Mouse (Mus musculus): ENCODE measurements around the gene Cebpg. TPM values are rescaled to one million over a fixed set of nuclear protein-coding genes. Genes with fewer than 3 reads are reported as not detected.

Cebpg gene
- polyA plus RNA-seq (2015; fragmentation: Nextera tagmentation; extraction: Ambion mirVana), result 30.8 and 31.5 TPM in 2 replicates

- no peaks in the 10 kb centered on the region for H3K27me3 ChIP-seq (replicated peaks)
- peak within 1 kb of the TSS; percentile 91 for H3K9ac ChIP-seq
- peak; percentile 99 for ATAC-seq (replicated peaks)
- under 1% methylated on average over 51 of the region's 53 CpGs for WGBS
- H3K4me3 ChIP-seq, result peak within 1 kb of the TSS; percentile 91
- H3K9me3 ChIP-seq, result no peaks in the 10 kb centered on the region
- H3K4me2 ChIP-seq, result peak within 1 kb of the TSS; percentile 87
- H3K4me1 ChIP-seq, result peaks cover 28% of the 10 kb centered on the region
- peak within 1 kb of the TSS; percentile 91 for H3K27ac ChIP-seq
- no peaks in the 10 kb centered on the region for H3K36me3 ChIP-seq (replicated peaks)
Observed at GRCm38 (mm10) chr7:35056436-35056864, at the start of gene Cebpg. Gene Cebpg, minus strand, starts transcription at chr7:35056573.

- Histone ChIP-seq H3K27me3 (replicated peaks) (no peaks in the 10 kb centered on the region), H3K4me2 (no peak overlapping the region), H3K4me1 (no peaks in the 10 kb centered on the region), H3K9me3 (no peaks in the 10 kb centered on the region), H3K9ac (no peak overlapping the region), H3K27ac (no peak overlapping the region), H3K4me3 (no peak overlapping the region), H3K36me3 (replicated peaks) (no peaks in the 10 kb centered on the region)
- no peak for ATAC-seq (replicated peaks)
- WGBS, result 93% methylated on average over 4 of the region's 4 CpGs
Observed at GRCm38 (mm10) chr7:35099528-35099927, 43.2 kb upstream of the Cebpg start.

GRCm38 (mm10) chr7:35098777-35099176 lies 42.4 kb upstream of the Cebpg start:
- H3K36me3 ChIP-seq (replicated peaks), result no peaks in the 10 kb centered on the region
- no peak for ATAC-seq (replicated peaks)
- 81% methylated on average over 4 of the region's 4 CpGs for WGBS
- H3K9ac ChIP-seq, result no peak overlapping the region
- no peaks in the 10 kb centered on the region for H3K27me3 ChIP-seq (replicated peaks)
- no peaks in the 10 kb centered on the region for H3K4me1 ChIP-seq
- H3K4me2 ChIP-seq, result no peak overlapping the region
- no peak overlapping the region for H3K4me3 ChIP-seq
- no peaks in the 10 kb centered on the region for H3K9me3 ChIP-seq
- H3K27ac ChIP-seq, result no peak overlapping the region

GRCm38 (mm10) chr7:35094975-35095678 lies 38.8 kb upstream of the Cebpg start:
- Histone ChIP-seq H3K9ac (no peak overlapping the region), H3K27me3 (replicated peaks) (no peaks in the 10 kb centered on the region), H3K27ac (no peak overlapping the region), H3K4me3 (no peak overlapping the region), H3K9me3 (no peaks in the 10 kb centered on the region), H3K36me3 (replicated peaks) (no peaks in the 10 kb centered on the region), H3K4me2 (no peak overlapping the region), H3K4me1 (no peaks in the 10 kb centered on the region)
- ATAC-seq (replicated peaks), result no peak
- WGBS, result 81% methylated on average over 9 of the region's 9 CpGs

GRCm38 (mm10) chr7:35090550-35090949 lies 34.2 kb upstream of the Cebpg start:
- Histone ChIP-seq H3K9me3 (no peaks in the 10 kb centered on the region), H3K4me1 (peaks cover 18% of the 10 kb centered on the region), H3K36me3 (replicated peaks) (no peaks in the 10 kb centered on the region), H3K4me2 (no peak overlapping the region), H3K27ac (no peak overlapping the region), H3K27me3 (replicated peaks) (no peaks in the 10 kb centered on the region), H3K9ac (no peak overlapping the region), H3K4me3 (no peak overlapping the region)
- ATAC-seq (replicated peaks), result no peak
- WGBS, result 88% methylated on average over 5 of the region's 5 CpGs

GRCm38 (mm10) chr7:35086271-35086861 lies 30.0 kb upstream of the Cebpg start:
- H3K36me3 ChIP-seq (replicated peaks), result no peaks in the 10 kb centered on the region
- no peaks in the 10 kb centered on the region for H3K27me3 ChIP-seq (replicated peaks)
- H3K4me3 ChIP-seq, result peak overlapping the region; percentile 23
- ATAC-seq (replicated peaks), result peak; percentile 83
- peaks cover 18% of the 10 kb centered on the region for H3K4me1 ChIP-seq
- H3K9ac ChIP-seq, result no peak overlapping the region
- H3K9me3 ChIP-seq, result no peaks in the 10 kb centered on the region
- peak overlapping the region; percentile 50 for H3K4me2 ChIP-seq
- 0 out of 2 replicates have a peak overlapping the region, but pooled peaks have one; percentile 22 for H3K27ac ChIP-seq
- WGBS, result under 1% methylated on average over 21 of the region's 21 CpGs

- no peaks in the 10 kb centered on the region for H3K9me3 ChIP-seq
- no peak overlapping the region for H3K27ac ChIP-seq
- ATAC-seq (replicated peaks), result no peak
- H3K9ac ChIP-seq, result no peak overlapping the region
- H3K4me1 ChIP-seq, result peaks cover 18% of the 10 kb centered on the region
- H3K27me3 ChIP-seq (replicated peaks), result no peaks in the 10 kb centered on the region
- H3K4me3 ChIP-seq, result no peak overlapping the region
- WGBS, result 84% methylated on average over 12 of the region's 12 CpGs
- H3K4me2 ChIP-seq, result no peak overlapping the region
- H3K36me3 ChIP-seq (replicated peaks), result no peaks in the 10 kb centered on the region
Observed at GRCm38 (mm10) chr7:35084565-35085360, 28.4 kb upstream of the Cebpg start.

- ATAC-seq (replicated peaks), result no peak
- Histone ChIP-seq H3K27me3 (replicated peaks) (no peaks in the 10 kb centered on the region), H3K27ac (no peak overlapping the region), H3K9ac (no peak overlapping the region), H3K36me3 (replicated peaks) (no peaks in the 10 kb centered on the region), H3K9me3 (no peaks in the 10 kb centered on the region), H3K4me2 (no peak overlapping the region), H3K4me1 (peaks cover 9% of the 10 kb centered on the region), H3K4me3 (no peak overlapping the region)
- 62% methylated on average over 9 of the region's 9 CpGs for WGBS
Observed at GRCm38 (mm10) chr7:35081406-35082104, 25.2 kb upstream of the Cebpg start.

GRCm38 (mm10) chr7:35080843-35081338 lies 24.5 kb upstream of the Cebpg start:
- Histone ChIP-seq H3K4me3 (no peak overlapping the region), H3K36me3 (replicated peaks) (no peaks in the 10 kb centered on the region), H3K9me3 (no peaks in the 10 kb centered on the region), H3K4me1 (peaks cover 2% of the 10 kb centered on the region), H3K4me2 (no peak overlapping the region), H3K27me3 (replicated peaks) (no peaks in the 10 kb centered on the region), H3K9ac (no peak overlapping the region), H3K27ac (no peak overlapping the region)
- WGBS, result 48% methylated on average over 10 of the region's 10 CpGs
- no peak for ATAC-seq (replicated peaks)

- no peak for ATAC-seq (replicated peaks)
- no peak overlapping the region for H3K9ac ChIP-seq
- H3K4me3 ChIP-seq, result no peak overlapping the region
- H3K27ac ChIP-seq, result no peak overlapping the region
- no peaks in the 10 kb centered on the region for H3K4me1 ChIP-seq
- no peaks in the 10 kb centered on the region for H3K9me3 ChIP-seq
- H3K27me3 ChIP-seq (replicated peaks), result no peaks in the 10 kb centered on the region
- H3K4me2 ChIP-seq, result no peak overlapping the region
- no peaks in the 10 kb centered on the region for H3K36me3 ChIP-seq (replicated peaks)
- WGBS, result 36% methylated on average over 5 of the region's 5 CpGs
Observed at GRCm38 (mm10) chr7:35076645-35077044, 20.3 kb upstream of the Cebpg start.

GRCm38 (mm10) chr7:35066640-35067212 lies 10.4 kb upstream of the Cebpg start:
- no peaks in the 10 kb centered on the region for H3K4me1 ChIP-seq
- no peak overlapping the region for H3K27ac ChIP-seq
- no peaks in the 10 kb centered on the region for H3K36me3 ChIP-seq (replicated peaks)
- H3K4me2 ChIP-seq, result no peak overlapping the region
- no peak overlapping the region for H3K9ac ChIP-seq
- no peak overlapping the region for H3K4me3 ChIP-seq
- WGBS, result 42% methylated on average over 8 of the region's 8 CpGs
- H3K9me3 ChIP-seq, result no peaks in the 10 kb centered on the region
- no peak for ATAC-seq (replicated peaks)
- no peaks in the 10 kb centered on the region for H3K27me3 ChIP-seq (replicated peaks)
